Mouse (Mus musculus): ENCODE results near the gene Meis1.

Gene Meis1

DNA sequence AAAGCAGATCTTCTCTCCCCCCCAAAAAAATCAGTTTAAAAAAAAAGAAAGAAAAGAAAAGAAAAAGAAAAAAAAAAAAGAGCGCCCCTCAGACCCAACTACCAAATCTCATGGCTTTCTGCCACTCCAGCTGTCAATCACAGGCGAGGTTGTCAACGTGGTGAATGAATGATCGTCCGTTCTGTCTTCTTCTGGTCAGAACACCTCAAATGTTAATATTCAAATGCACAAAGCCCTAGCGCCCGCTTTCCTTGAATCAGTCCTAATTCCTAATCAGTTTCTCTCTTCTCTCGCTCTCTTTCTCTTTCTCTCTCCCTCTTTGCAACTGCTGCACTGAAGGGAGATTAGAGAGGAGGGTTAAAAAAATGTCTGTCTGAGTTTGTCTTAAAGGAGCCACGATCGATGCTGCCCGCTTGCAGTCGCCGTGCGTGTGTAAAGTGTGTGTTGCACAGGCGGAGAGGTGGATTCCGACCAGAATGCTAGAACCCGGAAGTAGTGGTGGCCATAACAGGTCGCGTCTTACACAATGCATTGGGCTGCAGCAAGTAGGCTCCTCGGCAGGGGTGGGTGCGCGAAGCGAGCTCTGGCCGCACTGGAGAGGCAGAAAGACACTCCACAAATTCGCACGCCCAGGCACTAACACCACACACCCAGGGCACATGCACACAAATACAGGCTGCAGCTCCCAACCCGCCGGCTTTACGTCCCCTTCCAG is at the start of gene Meis1:
Gene Meis1 (minus strand): TSS at position 497 of the 715 bp plus-strand sequence.
- peak; percentile 96 for DNase-seq (ENCODE audit: low read depth, low spot score)

DNA sequence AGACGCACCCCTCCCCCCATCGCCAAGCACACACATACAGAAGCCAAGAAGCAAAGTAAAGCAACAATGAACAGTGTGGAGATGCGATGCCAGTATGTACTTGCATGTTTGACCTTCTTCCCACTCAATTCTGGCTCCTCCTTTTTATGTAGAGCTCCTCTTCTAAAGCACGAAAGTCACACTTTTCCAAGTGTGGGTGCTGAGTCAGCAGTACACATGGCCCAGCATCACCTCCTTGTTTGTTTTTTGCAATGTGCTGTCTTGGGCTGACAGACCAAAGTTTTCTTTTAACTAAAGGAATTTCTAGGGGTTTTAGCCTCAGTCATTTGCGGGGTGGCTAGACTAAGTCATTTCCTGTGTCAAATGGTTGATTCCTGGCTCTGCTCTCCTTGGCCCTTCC is 48.5 kb upstream of the Meis1 start:
- no peak for DNase-seq (ENCODE audit: low read depth, low spot score)

DNA sequence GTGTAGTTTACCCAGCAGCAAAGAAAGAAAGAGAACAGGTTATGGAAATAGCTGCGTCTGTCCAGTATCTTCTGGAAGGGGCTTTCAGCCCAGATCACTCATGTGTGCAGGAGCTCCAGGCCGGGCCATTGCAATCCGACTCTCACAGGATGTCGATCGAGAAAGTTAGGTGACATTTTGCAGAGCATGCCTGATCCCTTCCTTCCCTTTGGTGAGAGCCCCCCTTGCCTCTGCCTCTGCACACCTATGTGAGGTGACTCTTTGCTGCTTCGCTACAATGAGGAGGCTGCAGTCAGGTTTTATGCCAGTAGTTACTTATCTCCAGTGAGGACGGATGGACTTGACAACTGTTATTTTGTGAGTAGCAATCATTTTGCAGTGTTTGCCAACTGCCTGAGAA is 30.5 kb upstream of the Meis1 start:
- no peak for DNase-seq (ENCODE audit: low read depth, low spot score)

DNA sequence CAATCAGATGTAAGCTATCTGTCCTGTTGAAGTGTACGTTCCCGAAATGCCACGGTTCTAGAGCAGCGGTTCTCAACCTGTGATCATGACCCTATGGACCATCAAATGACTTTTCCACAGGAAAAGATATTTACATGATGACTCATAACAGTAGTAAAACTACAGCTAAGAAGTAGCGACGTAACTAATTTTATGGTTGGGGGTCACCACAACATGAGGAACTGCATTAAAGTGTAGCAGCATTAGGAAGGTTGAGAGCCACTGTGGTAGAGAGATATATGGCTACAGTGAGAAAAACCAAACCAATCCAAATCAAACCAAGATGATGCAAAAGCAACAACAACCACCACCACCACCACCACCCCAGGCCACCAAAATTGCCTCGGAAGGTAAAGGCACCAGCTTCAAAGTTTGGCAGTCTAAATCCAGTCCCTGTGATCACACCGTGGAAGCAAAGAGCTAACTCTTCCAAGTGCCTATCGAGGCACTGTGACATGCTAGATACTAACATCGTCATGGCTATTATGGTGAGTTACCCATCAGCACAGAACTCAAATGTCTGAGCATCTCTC is 17.9 kb upstream of the Meis1 start:
- DNase-seq (ENCODE audit: low read depth, low spot score): no peak

DNA sequence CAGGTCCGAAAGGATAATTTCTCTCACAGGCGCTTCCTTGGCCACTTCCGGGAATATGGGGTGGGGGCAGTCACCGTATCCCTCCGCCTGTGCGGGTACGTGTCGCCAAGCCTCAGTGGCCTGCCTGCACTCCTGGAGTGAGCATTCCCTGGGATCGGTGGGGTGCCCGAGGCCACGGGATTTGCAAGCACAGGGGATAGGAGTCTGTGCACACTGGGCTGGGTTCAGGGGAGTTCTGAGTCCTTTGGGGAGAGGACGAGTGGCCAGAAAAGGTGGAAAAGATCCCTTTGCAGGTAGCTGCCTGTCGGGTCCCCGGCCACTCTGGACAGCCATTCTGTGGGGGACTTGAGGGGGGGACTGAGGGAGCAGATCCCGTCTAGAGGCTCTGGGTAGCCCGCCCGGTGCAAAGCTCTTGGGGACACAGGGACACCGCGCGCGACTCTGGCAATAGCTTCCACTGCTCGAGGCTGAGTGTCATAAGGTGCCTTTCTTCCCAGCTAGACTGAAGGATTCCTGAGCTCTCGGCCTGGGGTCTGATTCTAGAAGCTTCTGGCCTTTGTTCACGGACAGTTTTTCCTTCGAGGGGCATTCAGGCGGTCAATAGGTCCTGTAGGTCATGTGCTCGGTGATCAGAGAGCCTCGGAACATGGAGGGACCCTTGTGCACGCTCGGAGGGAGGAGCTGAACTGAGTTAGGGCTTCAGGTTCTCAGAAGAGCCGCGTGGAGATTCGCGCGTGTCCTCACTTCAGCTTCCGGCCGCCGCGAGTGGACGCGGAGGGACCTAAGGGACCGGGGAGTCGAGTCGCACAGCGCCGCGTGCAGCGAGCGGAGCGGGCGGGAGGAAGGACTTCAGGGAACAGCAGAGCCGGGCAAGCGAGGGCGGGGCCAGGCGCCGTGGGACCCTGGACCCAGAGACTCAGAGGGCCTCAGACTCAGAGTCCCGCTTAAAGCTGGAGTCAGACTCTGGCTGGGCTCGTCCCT is 8.1 kb upstream of the Meis1 start:
- no peak for DNase-seq (ENCODE audit: low read depth, low spot score)

DNA sequence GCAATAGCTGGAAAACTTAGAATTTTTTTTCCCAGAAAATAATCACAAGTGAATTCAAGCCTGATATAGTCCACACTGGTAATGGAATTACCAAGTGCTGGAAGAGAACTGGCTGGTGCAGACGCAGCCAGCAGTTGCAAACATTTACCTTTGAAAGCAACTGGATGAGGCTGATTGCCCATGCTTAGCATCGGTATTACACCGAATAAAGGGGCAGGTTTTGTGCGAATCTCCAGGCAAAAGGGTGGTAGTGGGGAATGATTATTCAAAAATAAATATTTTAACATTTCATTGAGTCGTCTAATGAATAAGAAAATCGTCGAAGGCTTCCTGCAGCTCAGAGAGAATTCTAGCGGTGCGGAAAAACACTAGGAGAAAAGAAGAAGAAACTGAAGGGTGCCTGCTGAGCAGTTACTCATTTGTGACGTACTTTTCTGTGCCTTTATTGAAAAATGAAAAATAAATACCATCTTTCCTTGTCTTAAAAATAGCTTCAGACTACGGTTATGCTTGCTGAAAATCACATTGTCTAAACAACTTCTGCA is 7.3 kb upstream of the Meis1 start:
- no peak for DNase-seq (ENCODE audit: low read depth, low spot score)

DNA sequence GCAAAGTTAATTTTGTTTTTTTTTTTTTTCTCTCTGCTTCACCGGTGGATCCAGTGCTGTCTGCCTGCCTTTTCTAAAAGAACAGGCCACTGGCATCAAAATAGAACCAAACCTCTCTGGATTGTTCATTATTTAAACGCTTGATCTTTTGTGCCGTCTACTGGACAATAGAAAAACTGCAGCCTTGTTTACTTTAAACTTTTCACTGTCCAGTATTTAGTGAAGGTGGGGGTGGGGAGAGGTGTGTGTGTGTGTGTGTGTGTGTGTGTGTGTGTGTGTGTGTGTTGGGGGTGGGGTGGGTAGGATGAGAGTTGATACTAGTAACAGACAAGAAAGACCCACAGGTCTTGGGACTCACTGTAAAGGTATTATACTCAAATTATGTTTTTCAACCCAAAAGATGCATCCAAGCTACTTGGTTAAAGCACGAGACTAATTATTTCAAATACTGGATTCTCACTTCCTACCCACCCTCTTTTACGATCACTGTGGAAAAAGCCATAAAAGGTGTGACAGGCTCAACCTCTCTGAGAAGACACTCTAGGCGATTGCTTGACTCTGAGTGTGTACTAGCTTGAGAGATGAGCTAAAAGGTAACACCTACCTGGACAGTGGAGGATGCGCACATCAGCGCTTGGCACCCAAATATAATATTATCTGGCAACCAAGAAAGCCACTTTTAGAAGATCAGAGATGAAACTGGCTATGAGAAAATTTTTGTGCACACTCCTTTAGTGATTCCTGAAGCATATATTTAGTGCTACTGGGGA is 5.9 kb upstream of the Meis1 start:
- DNase-seq (ENCODE audit: low read depth, low spot score): peak; percentile 88

DNA sequence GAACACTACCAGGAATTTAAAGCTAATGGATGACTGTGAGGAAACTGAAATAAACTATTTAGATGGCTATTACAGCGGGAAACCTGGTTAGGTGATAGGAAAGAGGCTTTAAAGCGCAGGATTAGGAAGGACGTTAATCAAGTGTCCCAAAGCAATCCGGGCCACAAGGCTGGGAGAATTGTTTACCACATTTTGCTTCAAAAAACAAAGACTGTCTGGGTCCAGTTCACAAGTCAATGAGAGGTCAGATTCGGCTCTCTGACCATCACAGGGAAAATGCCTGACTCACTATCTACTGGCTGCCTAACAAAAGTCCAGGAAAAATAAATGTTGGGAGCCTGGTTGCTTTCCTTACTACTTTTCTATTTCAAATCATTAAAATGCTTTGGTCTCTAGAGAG is 4.6 kb upstream of the Meis1 start:
- peak; percentile 63 for DNase-seq (ENCODE audit: low read depth, low spot score)

DNA sequence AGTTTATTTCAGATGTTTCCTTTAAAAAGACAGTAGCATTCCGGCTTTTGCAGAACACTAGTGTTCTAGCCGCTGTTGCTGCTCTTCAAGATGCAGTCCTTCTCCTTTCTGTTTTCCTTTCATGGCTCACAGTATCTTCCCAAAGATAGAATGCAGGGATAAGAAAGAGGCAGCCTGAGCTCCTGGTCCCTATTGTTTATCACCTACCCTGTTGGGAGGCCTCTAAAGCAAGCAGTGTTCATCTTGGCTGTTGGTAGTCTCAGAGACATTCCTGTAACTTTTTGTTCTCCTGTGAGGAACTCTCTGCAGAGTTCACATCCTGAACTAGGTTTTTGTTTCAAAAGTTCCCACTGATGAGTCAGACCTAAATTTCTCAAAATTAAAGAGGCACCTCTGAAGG is 3.8 kb upstream of the Meis1 start:
- peak; percentile 48 for DNase-seq (ENCODE audit: low read depth, low spot score)

DNA sequence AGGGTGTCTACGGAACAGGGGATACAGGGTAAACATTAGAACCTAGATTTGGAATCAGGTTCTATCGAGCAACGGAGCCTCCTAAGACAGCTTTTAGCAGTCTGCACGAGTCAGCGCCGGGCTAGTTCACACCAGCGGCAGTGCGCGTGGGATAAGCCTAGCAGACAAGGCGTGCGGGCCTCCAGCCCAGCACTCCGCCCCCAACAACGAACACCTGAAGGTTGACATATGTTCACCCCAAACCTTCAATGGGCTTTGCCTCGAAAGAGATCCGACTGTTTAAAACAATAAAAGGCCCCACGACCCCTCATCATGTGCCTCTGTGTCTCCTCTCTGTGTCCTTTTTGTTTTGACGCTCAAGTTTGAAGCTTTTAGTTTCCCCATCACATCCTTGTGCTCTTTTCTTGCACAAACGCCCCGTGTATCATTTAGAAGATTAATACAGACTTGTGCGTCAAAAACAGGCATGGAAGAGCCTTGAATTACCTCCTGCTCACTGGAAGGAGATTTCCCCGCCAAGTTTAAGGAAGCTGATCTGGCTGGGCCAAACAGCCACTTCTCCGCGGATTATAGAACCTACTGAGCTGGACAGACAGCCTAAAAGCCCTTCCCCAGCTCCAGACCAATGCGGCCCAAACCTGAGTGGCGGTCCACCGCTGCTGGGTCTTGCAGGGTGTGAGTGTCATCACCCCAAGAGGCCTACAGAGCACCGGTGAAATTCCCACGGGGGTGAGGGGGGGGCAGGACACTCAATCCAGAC is 2.3 kb upstream of the Meis1 start:
- peak; percentile 13 for DNase-seq (ENCODE audit: low read depth, low spot score)

DNA sequence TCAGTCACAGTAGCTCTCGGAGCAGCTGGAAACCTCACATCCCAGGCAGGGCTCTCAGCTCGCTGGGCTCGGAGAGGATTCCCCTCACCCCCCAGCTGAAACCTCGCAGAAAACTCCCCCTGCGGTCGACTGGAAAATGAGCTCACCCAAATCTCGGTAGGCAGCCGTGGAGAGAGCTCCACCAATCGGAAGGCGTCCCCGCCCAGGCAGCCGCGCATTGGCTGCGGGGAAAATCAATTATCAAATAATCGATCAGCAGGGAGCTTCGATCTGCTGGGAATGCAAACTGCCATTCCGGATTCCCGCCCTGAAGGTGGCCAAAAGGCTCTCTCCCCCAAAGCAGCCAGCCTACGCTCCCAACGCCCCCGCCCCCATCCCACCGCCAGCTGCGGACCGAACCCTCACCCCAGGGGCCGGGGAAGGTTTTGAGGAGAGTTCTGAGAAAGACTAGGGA is 1.6 kb upstream of the Meis1 start:
- DNase-seq (ENCODE audit: low read depth, low spot score): peak; percentile 94

DNA sequence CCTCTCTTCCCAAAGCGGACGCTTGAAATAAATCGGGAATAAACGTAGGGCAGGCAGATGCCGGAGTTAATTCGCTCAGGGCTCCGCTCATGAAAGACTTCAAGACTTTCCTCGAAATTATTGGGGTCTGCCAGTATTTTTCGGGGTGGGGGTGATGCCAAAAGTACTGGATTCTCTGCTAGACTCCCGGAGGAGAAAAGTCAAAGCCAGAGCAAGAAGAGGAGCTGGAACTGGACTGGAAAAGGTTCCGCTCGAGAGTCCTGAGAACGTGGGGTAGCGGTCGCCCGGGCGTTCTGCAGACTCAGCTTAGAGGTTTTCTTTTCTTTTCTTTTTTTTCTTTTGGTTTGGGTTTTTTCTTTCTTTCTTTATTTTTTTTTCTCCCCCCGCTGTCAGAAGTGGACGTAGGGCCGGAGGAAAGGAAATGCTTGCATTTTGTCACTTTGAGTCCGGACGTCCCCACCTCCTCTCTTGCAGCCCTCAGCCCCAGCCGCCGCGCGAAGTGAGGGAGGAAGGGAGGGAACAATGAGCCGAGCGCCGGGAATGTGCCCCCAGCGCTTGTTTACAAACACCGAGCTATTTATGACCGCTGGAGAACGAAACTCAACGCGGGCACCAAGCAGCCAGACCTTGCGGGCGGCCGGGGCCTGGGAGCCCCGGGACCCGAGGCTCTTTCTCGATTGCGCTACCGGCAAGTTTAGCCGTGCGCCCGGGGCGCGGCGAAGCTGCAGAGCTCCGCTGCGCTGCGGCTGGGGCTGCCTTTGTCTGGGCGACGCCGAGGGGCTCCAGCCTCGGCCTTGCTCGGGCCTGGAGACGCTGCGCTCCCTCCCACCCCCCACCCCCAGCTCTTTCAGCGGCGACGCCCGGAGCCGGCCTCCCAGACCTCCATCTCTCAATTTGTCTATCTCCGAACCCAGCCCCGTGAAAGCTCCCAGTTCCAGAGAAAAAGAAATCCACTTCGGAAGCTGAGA is 703 bp upstream of the Meis1 start:
- peak; percentile 61 for DNase-seq (ENCODE audit: low read depth, low spot score)

DNA sequence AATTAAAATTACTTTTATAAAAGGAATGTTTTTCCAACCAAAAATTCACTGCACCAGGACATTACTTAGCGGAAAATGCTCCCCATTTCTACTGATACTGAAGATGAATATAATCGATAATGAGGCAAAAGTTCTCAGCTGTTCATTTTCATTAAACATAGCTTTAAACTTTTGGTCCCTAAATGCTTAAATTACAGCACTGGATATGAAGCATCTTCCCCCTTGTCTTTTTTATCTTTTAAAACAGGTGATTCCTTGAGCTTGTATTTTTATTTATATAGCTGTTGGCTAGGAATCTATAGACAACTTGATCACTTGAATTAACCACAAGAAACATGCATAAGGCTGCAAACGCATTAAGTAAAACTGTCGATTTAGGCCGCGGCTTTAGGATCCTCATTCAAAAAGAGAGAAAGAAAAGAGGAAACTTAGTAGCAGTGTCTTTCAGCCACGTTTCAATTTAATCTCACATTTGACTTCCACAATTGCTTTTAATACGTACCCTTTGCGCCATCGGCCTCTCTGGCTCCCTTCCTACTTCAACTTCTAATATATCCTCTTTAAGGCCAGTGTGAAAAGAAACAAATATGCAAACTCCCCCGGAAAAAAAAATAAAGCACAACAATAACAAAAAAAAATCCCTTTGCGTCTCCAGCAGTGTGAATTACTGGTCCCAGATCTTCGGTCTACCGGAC is 919 bp downstream of the Meis1 start:
- no peak for DNase-seq (ENCODE audit: low read depth, low spot score)

DNA sequence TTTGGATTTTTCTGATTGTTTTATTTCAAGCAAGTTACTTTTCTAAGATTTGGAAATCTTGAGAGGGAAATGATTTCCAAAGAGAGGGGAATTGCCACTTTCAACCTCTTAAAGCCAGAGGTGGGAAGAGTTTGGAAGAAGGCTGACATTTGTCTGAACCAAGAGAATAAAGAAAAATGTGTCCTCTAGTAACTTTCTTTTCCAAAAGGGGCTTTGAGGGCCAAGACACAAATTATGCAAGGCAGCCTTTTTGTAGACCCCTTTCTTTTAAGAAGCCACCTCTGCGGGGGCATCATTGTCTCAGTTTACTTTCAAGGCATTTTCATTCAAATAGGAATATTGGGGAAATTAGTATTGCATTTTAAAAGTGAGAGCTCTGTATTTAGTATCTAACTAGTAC is 1.5 kb downstream of the Meis1 start:
- peak; percentile 14 for DNase-seq (ENCODE audit: low read depth, low spot score)

DNA sequence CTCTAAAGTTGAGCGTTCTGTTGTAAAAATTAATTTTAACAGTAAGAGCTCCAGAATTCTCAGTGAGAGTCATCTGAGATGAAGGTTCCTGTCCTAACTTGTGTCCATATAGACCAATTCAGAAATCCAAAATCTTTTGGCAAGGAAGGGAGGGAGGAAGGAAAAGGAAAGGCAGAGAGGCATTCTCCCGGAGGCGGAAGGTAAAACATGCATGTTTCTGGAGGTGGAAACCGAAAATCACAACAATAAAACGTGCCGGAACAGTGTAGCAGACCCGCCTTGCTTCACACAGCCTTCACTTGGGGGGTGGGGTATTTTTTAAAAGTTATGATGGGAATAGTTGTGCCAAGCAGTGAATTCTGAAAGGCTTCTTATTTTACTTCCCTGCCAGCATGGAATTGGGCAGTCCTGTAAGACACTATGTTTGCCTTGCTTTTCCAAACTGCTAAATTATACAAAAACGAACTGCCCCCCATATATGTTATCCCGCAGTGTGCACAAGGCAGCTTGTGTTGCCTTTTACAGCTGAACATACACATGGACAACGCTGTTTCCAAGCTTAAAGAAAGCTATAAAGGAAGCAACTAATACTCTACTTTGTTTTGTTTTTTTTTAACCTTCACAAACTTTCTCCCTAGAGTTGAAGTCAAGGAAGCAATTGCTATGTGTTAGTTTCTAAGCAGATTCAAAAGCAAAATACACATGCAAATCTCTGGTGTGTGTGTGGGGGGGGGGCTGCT is 2.1 kb downstream of the Meis1 start:
- peak; percentile 58 for DNase-seq (ENCODE audit: low read depth, low spot score)

DNA sequence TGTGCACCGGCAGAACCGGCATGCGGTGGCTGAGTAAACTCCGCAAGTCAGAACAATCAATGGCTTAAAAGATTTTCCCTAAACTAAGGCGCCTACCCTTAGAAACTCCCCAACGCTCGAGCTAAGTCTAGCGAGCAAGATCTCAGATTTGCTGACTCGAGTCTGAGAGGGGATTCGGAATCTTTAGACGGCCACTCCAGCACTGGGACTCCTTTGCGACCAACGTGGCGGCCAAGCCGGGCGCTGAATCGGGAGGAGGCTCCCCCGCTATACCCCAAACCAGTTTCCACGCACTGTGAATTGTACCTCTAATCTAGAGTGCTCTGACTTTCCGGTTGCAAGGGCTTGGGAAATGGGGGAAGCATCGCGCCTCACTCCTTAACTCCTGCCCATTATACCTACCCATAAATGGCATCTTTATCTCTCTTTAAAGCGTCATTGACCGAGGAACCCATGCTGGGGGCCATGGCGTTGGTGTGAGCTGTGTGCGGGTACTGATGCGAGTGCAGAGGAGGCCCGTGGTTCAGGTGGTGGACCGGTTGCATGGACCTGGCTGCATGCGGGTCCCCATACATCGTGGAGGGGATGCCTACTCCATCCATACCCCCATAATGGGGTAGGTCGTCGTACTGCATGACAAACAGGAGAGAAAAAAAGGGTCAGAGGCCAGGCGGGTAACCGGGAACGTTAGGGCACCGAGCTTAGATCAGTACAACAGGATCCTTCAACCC is 2.9 kb downstream of the Meis1 start:
- peak; percentile 53 for DNase-seq (ENCODE audit: low read depth, low spot score)

DNA sequence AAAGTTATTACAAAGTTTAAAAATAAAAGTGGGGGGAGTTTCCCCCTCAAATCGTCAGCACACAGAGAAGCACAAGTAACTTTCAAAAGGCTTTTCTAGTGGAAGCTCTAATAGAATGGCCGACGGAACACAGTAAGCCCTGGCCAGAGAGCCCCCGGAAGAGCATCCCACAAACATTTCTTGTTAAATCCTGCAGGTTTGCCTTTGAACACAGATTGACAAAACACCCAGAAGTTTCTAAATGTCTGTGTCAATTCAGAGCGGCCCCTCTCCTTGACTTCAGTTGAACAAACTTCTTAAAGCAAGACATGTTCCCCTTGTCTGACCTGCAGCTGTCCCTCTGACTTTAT is 3.4 kb downstream of the Meis1 start:
- no peak for DNase-seq (ENCODE audit: low read depth, low spot score)
